Mouse (Mus musculus) olfactory bulb, adult 2 months (tissue): Measurements from ENCODE around the gene Agl. TPM values are rescaled to one million over a fixed set of nuclear protein-coding genes. Genes with fewer than 3 reads are reported as not detected.
"Not testable (repeated sequence)": the region's sequence is repeated elsewhere in the genome, so short reads cannot be mapped to it uniquely, and the experiment has no call there.

Experiments
- H3K27ac ChIP-seq: fragments of 200-500 bp; 2 replicates; pipeline ENCODE4 v1.5.1; 2012; ENCODE audit warnings: low read depth, low read length; ENCODE audit not compliant: insufficient read depth
- H3K4me1 ChIP-seq: fragments of 200-500 bp; 2 replicates; pipeline ENCODE4 v1.6.1; 2012; ENCODE audit warnings: low read length; ENCODE audit not compliant: control insufficient read depth, insufficient read depth
- H3K4me3 ChIP-seq: fragments of 200-500 bp; 2 replicates; pipeline ENCODE4 v1.5.1; 2012; ENCODE audit warnings: mild to moderate bottlenecking, low read depth, low read length, moderate library complexity; ENCODE audit not compliant: insufficient read depth
- CTCF ChIP-seq: fragments of 200-500 bp; IDR thresholded peaks from 2 replicates; pipeline ENCODE4 v1.5.1; 2012; ENCODE audit warnings: low read depth, mild to moderate bottlenecking, low read length, moderate library complexity; ENCODE audit not compliant: insufficient read depth
- POLR2A ChIP-seq: fragments of 200-500 bp; IDR thresholded peaks from 2 replicates; pipeline ENCODE4 v1.6.1; 2012; ENCODE audit warnings: mild to moderate bottlenecking, low read depth, low read length, moderate library complexity; ENCODE audit not compliant: insufficient read depth
- WGBS: fragments of 180-500 bp; shearing (Covaris S2); methylation state at CpG from one replicate; pipeline ENCODE4 v1.1.7; 2018; 5-methylcytosine and 5-hydroxymethylcytosine counted together
- polyA plus RNA-seq: library from polyadenylated mRNA; stranded (reverse); fragments of >200 nt; gene quantifications from 2 replicates; pipeline ENCODE4 v1.2.4, GENCODE M21; 2012; ENCODE audit warnings: low replicate concordance; ENCODE audit not compliant: missing spikeins, insufficient read depth, insufficient read length

The Agl gene
- polyA plus RNA-seq, 1 experiment = not detected

GRCm38 (mm10) chr3:116773836-116774235, 34.1 kb downstream of the Agl start:
- H3K27ac ChIP-seq = no peak overlapping the region
- H3K4me3 ChIP-seq = no peak overlapping the region
- WGBS = 92% methylated on average over 12 of the region's 12 CpGs
- H3K4me1 ChIP-seq = no peaks in the 10 kb centered on the region
- no peak for TF ChIP-seq CTCF
- TF ChIP-seq POLR2A = no peak

DNA sequence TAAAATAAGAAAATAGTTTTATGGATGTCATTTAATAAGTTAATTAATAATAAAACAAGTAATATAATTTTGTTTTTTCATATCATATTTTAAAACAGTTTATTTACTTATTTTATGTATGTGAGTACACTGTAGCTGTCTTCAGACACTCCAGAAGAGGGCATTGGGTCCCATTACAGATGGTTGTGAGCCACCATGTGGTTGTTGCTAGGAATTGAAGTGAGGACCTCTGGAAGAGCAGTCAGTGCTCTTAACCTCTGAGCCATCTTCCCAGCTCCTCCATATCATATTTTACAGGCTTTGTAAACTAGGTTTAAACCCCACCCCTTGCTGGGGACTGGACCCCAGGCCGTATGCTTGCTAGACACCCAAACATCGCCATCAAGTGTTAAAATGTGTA, 36.4 kb downstream of the Agl start:
- Histone ChIP-seq H3K4me3 (no peak overlapping the region), H3K4me1 (no peaks in the 10 kb centered on the region), H3K27ac (no peak overlapping the region)
- TF ChIP-seq CTCF (no peak), POLR2A (no peak)
- 99% methylated on average over 2 of the region's 2 CpGs for WGBS

DNA sequence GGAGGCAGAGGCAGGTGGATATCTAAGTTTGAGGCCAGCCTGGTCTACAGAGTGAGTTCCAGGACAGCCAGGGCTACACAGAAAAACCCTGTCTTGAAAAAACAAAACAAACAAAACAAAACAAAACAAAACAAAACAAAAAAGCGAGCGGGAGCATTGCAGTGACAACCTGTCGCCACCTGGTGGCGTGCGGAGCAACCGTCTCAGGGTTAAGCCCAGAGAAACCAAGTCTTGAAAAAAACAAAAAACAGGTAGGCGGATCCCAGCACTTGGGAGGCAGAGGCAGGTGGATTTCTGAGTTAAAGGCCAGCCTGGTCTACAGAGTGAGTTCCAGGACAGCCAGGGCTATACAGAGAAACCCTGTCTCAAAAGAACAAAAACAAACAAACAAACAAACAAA, 41.0 kb downstream of the Agl start:
- WGBS = 93% methylated on average over 7 of the region's 7 CpGs
- not testable (repeated sequence) for H3K27ac ChIP-seq, H3K4me3 ChIP-seq, H3K4me1 ChIP-seq

- H3K27ac ChIP-seq = no peak overlapping the region
- TF ChIP-seq POLR2A = no peak
- no peak for TF ChIP-seq CTCF
- no peak overlapping the region for H3K4me3 ChIP-seq
- H3K4me1 ChIP-seq = no peaks in the 10 kb centered on the region
- 93% methylated on average over 8 of the region's 8 CpGs for WGBS
Measured at GRCm38 (mm10) chr3:116752818-116753217, 55.1 kb downstream of the Agl start.

- WGBS = 87% methylated on average over 4 of the region's 4 CpGs
- Histone ChIP-seq H3K27ac (no peak overlapping the region), H3K4me1 (no peaks in the 10 kb centered on the region), H3K4me3 (no peak overlapping the region)
- TF ChIP-seq CTCF (no peak), POLR2A (no peak)
Measured at GRCm38 (mm10) chr3:116751191-116751860, 56.6 kb downstream of the Agl start.

GRCm38 (mm10) chr3:116748391-116749170, 59.4 kb downstream of the Agl start:
- Histone ChIP-seq H3K4me3 (no peak overlapping the region), H3K27ac (no peak overlapping the region), H3K4me1 (no peaks in the 10 kb centered on the region)
- 63% methylated on average over 8 of the region's 8 CpGs for WGBS
- TF ChIP-seq POLR2A (no peak), CTCF (no peak)

DNA sequence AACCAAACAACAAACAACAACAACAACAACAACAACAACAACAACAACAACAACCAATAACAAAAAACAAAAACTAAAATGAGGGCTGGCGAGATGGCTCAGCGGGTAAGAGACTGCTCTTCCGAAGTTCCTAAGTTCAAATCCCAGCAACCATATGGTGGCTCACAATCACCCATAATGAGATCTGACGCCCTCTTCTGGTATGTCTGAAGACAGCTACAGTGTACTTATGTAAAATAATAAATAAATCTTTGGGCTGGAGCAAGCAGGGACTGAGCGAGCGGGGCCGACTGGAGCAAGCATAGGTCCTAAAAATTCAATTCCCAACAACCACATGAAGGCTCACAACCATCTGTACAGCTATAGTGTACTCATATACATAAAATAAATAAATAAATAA, 60.3 kb downstream of the Agl start:
- not testable (repeated sequence) for H3K4me1 ChIP-seq, H3K27ac ChIP-seq, H3K4me3 ChIP-seq
- 92% methylated on average over 7 of the region's 7 CpGs for WGBS

DNA sequence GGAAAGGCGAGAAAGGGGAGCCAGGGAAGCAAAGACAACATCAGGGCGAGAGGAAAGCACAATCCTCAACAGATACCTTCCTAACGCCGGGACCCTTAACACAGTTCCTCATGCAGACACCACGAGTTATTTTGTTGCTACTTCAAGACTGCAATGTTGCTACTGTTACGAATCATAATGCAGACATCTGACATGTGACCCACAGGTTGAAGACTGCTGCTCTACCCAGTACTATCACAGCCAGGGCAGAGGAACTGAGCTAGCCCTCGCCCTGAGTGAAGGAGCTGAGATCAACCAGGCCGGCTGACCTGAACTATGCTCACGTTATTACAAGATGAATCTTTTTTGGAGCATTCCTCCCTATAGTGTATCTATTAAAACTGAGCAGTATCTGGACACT, 67.0 kb downstream of the Agl start:
- 84% methylated on average over 9 of the region's 9 CpGs for WGBS

DNA sequence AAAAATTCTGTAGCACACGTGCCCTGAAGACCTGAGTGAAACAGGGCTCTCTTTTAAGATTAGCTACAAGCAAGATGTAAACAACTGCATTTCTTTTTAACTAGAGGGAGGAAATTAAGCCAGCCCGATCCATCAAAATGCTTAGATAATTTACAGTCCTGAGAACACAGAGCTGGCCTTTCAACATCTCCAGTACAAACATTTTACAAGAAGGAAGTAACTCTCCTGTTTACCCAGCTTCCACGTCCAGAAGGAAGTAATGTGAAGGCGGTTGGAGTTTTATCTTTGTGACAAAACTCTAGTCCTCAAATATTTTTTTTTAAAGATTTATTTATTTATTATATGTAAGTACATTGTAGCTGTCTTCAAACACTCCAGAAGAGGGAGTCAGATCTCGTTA, 67.9 kb downstream of the Agl start:
- TF ChIP-seq POLR2A (no peak), CTCF (no peak)
- H3K4me3 ChIP-seq = no peak overlapping the region
- no peaks in the 10 kb centered on the region for H3K4me1 ChIP-seq
- WGBS = 86% methylated on average over 5 of the region's 5 CpGs
- H3K27ac ChIP-seq = no peak overlapping the region

More for the DNA sequence above, 67.0 kb downstream of the Agl start:
- TF ChIP-seq CTCF = no peak
- no peak for TF ChIP-seq POLR2A
- H3K4me3 ChIP-seq = no peak overlapping the region
- H3K4me1 ChIP-seq = no peaks in the 10 kb centered on the region
- no peak overlapping the region for H3K27ac ChIP-seq
